Mouse (Mus musculus): ENCODE measurements around the gene 4833439L19Rik. TPM values are rescaled to one million over a fixed set of nuclear protein-coding genes. Genes with fewer than 3 reads are reported as not detected.
"Not testable (repeated sequence)": the region's sequence is repeated elsewhere in the genome, so short reads cannot be mapped to it uniquely, and the experiment has no call there.

4833439L19Rik gene
- 237 and 263 TPM in 2 replicates for polyA plus RNA-seq (2014; fragmentation: Nextera tagmentation; extraction: Ambion mirVana)

DNA sequence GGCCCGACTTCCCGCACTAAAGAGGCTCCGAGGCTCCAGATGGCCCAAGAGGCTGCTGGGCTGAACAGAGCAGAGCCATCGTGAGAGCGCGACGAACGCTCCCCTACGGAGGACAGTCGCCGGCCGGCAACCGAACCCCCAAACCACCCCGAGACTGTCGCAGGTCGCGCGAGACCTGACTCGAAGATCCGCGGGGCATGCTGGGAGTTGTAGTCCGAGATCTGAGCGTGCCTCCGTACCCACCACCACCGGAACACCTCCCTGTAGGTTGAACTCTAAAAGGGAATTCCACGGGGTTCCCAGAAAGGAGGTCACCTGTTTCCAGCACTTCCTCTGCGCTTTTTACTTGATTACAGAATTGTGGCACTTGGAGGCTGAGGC, at the start of gene 4833439L19Rik:
TSS of gene 4833439L19Rik (minus strand) at position 235 of the 381 bp plus-strand sequence.
- Histone ChIP-seq H3K27me3 (ENCODE audit: control insufficient read depth, insufficient read depth, low read length) (no peaks in the 10 kb centered on the region), H3K9me3 (ENCODE audit: control insufficient read depth, low read length) (no peaks in the 10 kb centered on the region), H3K4me3 (replicated peaks; ENCODE audit: low read length) (peak within 1 kb of the TSS; percentile 73), H3K36me3 (replicated peaks; ENCODE audit: control insufficient read depth, insufficient read depth) (peaks cover 31% of the 10 kb centered on the region), H3K27ac (peak within 1 kb of the TSS; percentile 89), H3K4me2 (replicated peaks) (peak within 1 kb of the TSS; percentile 84), H3K9ac (peak within 1 kb of the TSS; percentile 97), H3K4me1 (replicated peaks; ENCODE audit: control insufficient read depth, insufficient read depth, low read length) (peaks cover 8% of the 10 kb centered on the region)
- WGBS: 0% methylated on average over 27 of the region's 27 CpGs
- DNase-seq (ENCODE audit: low spot score) (peak; percentile 97), ATAC-seq (ENCODE audit: low FRiP score) (peak; percentile 96)

DNA sequence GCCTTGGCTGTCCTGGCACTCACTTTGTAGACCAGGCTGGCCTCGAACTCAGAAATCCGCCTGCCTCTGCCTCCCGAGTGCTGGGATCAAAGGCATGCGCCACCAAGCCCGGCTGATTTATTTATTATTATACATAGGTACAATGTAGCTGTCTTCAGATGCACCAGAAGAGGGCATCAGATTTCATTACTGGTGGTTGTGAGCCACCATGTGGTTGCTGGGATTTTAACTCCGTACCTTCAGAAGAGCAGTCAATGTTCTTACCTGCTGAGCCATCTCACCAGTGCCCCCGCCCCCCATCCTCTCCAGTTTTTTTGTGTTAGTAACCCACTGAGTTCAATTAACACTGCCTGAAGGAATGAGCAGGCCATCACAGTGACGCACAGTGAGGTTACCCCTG, 47.9 kb upstream of the 4833439L19Rik start:
- not testable (repeated sequence) for H3K36me3 ChIP-seq (replicated peaks; ENCODE audit: control insufficient read depth, insufficient read depth); H3K9ac ChIP-seq; H3K4me2 ChIP-seq (replicated peaks); ATAC-seq (ENCODE audit: low FRiP score); H3K9me3 ChIP-seq (ENCODE audit: control insufficient read depth, low read length); DNase-seq (ENCODE audit: low spot score); H3K27me3 ChIP-seq (ENCODE audit: control insufficient read depth, insufficient read depth, low read length); H3K27ac ChIP-seq; H3K4me3 ChIP-seq (replicated peaks; ENCODE audit: low read length)
- 81% methylated on average over 8 of the region's 8 CpGs for WGBS
- peaks cover 17% of the 10 kb centered on the region for H3K4me1 ChIP-seq (replicated peaks; ENCODE audit: control insufficient read depth, insufficient read depth, low read length)

DNA sequence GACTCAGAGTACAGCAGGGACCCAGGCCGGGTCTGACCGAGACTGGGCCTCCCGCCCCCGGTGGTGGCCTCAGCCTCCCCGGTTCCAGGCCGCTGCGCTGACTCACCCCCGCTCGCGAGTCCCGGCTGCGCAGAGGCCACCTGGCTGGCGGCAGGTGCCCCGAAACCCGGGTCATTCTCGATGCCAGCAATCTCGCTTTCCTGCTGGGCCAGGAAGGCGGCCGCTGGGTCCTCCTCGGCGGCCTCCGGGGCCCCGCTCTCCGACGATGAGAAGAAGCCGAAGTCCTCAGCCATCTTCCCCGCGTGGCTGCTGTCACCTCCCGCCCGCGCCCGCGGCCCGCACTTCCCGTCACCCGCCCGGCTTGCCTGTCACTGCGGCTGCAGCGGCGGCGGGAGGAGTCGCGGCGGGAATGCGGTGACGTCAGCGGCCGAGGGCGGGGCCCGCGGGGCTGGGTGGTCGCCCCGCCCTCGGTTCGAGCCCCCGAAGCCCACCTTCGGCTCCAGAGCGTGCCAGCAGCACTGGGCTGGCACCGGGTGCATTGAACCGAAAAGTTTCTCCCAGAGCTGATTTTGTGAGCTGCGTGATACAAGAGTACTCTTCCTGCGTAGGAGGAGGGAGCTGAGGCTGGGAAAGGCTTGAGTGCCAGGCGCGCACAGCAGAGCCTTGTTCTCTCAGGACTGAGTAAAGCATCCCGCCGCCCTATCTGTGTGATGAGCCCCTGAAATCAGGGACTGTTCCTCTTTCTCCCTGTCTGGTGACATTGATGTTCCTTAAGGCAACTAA, 45.9 kb upstream of the 4833439L19Rik start, which contains the start of gene Cltb:
TSS of gene Cltb (minus strand) at position 373 of the 783 bp plus-strand sequence.
- peak within 1 kb of the TSS; percentile 79 for H3K9ac ChIP-seq
- H3K4me3 ChIP-seq (replicated peaks; ENCODE audit: low read length): peak within 1 kb of the TSS; percentile 58
- ATAC-seq (ENCODE audit: low FRiP score) (peak; percentile 81), DNase-seq (ENCODE audit: low spot score) (peak; percentile 91)
- no peaks in the 10 kb centered on the region for H3K27me3 ChIP-seq (ENCODE audit: control insufficient read depth, insufficient read depth, low read length)
- H3K4me1 ChIP-seq (replicated peaks; ENCODE audit: control insufficient read depth, insufficient read depth, low read length): peaks cover 17% of the 10 kb centered on the region
- no peaks in the 10 kb centered on the region for H3K36me3 ChIP-seq (replicated peaks; ENCODE audit: control insufficient read depth, insufficient read depth)
- H3K4me2 ChIP-seq (replicated peaks): peak within 1 kb of the TSS; percentile 67
- under 1% methylated on average over 62 of the region's 66 CpGs for WGBS
- no peaks in the 10 kb centered on the region for H3K9me3 ChIP-seq (ENCODE audit: control insufficient read depth, low read length)
- peak within 1 kb of the TSS; percentile 78 for H3K27ac ChIP-seq

DNA sequence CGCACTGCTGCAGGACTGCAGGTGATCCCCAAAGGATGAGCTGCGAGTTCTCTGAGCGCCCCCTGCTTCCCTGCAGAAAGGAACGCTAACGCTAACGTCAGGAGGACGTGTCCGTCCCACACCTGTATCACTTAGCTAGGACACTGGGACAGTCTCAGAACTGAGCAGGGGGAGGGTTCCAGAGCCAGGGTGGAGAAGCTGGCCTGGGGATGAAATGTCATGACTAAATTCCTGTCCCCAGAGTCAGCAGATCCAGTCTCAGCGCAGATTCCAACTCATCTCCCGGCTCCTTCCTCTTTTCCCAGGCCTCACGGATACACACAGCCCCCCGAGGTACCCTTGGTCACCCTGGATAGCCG, 45.4 kb upstream of the 4833439L19Rik start:
- Histone ChIP-seq H3K9me3 (ENCODE audit: control insufficient read depth, low read length) (no peaks in the 10 kb centered on the region), H3K36me3 (replicated peaks; ENCODE audit: control insufficient read depth, insufficient read depth) (peaks cover 2% of the 10 kb centered on the region; the same call in 1 of the 2 replicates), H3K4me3 (replicated peaks; ENCODE audit: low read length) (peak overlapping the region; percentile 58), H3K9ac (peak overlapping the region; percentile 79), H3K27me3 (ENCODE audit: control insufficient read depth, insufficient read depth, low read length) (no peaks in the 10 kb centered on the region), H3K4me1 (replicated peaks; ENCODE audit: control insufficient read depth, insufficient read depth, low read length) (peaks cover 17% of the 10 kb centered on the region), H3K27ac (peak overlapping the region; percentile 78), H3K4me2 (replicated peaks) (peak overlapping the region; percentile 67)
- DNase-seq (ENCODE audit: low spot score) (no peak), ATAC-seq (ENCODE audit: low FRiP score) (peak; percentile 7; the same call in 1 of the 2 replicates)
- WGBS: 9% methylated on average over 13 of the region's 13 CpGs

DNA sequence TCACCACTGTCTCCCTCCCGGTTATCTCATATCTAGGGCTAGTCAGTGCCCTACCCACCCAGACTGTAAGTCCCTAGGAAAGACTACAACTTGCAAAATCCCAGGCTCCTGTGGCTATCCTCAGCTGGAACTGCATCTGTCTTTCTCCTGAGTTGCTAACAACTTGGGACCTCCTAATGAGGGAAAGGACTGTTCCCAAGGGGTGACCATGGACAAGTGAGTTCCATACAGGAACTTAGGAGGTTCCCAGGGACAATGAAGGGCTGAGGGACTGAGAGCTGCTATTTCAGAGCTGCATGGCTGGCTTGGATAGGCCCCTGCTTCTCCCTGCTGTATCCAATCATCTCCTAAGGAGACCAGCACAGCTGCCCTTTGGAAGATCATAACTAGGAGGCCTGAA, 44.1 kb upstream of the 4833439L19Rik start:
- peak overlapping the region; percentile 79 for H3K9ac ChIP-seq
- DNase-seq (ENCODE audit: low spot score): no peak
- no peak overlapping the region for H3K27ac ChIP-seq
- peaks cover 17% of the 10 kb centered on the region for H3K4me1 ChIP-seq (replicated peaks; ENCODE audit: control insufficient read depth, insufficient read depth, low read length)
- 24% methylated on average over 1 of the region's 1 CpGs for WGBS
- H3K4me3 ChIP-seq (replicated peaks; ENCODE audit: low read length): peak overlapping the region; percentile 17; the same call in 1 of the 2 replicates
- no peak for ATAC-seq (ENCODE audit: low FRiP score)
- peak overlapping the region; percentile 67 for H3K4me2 ChIP-seq (replicated peaks)
- no peaks in the 10 kb centered on the region for H3K9me3 ChIP-seq (ENCODE audit: control insufficient read depth, low read length)
- peaks cover 7% of the 10 kb centered on the region; the same call in 1 of the 2 replicates for H3K36me3 ChIP-seq (replicated peaks; ENCODE audit: control insufficient read depth, insufficient read depth)
- H3K27me3 ChIP-seq (ENCODE audit: control insufficient read depth, insufficient read depth, low read length): no peaks in the 10 kb centered on the region

DNA sequence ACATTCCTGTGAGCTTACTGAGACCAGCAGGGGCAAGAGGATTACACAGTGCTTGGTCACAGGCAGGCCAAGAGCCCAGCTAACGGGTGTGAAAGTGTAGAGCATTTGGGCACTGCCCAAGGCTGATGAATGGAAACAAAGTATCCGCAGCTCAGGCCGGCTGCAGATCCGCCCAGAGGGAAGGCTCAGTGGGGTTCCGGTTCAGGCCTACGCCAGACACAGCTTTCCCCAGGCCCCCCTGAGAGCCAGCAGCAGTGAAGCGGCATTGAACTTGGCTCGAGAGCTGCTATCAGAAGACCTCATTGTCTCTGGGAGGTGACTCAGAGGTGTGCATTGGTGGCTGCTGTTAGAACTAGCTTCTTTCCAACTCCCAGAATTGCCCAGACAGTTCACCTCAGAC, 43.4 kb upstream of the 4833439L19Rik start:
- H3K27me3 ChIP-seq (ENCODE audit: control insufficient read depth, insufficient read depth, low read length): no peaks in the 10 kb centered on the region
- WGBS: 10% methylated on average over 8 of the region's 8 CpGs
- H3K4me1 ChIP-seq (replicated peaks; ENCODE audit: control insufficient read depth, insufficient read depth, low read length): peaks cover 17% of the 10 kb centered on the region
- H3K27ac ChIP-seq: 0 out of 2 replicates have a peak overlapping the region, but pooled peaks have one; percentile 20
- H3K4me3 ChIP-seq (replicated peaks; ENCODE audit: low read length): peak overlapping the region; percentile 17; the same call in 1 of the 2 replicates
- peaks cover 11% of the 10 kb centered on the region; the same call in 1 of the 2 replicates for H3K36me3 ChIP-seq (replicated peaks; ENCODE audit: control insufficient read depth, insufficient read depth)
- H3K4me2 ChIP-seq (replicated peaks): peak overlapping the region; percentile 67
- H3K9ac ChIP-seq: peak overlapping the region; percentile 79
- ATAC-seq (ENCODE audit: low FRiP score): peak; percentile 21; the same call in 1 of the 2 replicates
- DNase-seq (ENCODE audit: low spot score): no peak
- H3K9me3 ChIP-seq (ENCODE audit: control insufficient read depth, low read length): no peaks in the 10 kb centered on the region

DNA sequence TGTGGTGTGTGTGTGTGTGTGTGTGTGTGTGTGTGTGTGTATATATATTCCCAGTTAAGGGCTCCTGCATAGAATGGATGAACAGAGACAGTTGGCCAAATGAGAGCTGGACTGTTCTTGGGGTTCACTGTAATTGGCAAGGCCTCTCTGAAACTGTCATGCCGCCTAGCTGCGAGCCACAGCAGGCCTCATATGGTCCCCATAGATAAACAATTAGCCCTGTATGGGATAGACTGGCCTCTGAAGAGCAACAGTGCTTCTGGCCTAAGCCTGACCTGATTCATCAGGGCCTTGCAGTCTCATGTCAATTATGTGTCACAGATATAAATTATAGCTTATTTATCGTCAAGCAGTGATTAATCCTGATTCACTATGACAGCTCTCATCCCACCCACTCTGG, 42.8 kb upstream of the 4833439L19Rik start:
- ATAC-seq (ENCODE audit: low FRiP score) (no peak), DNase-seq (ENCODE audit: low spot score) (no peak)
- H3K9ac ChIP-seq: no peak overlapping the region
- no peak overlapping the region for H3K4me3 ChIP-seq (replicated peaks; ENCODE audit: low read length)
- WGBS: 66% methylated on average over 3 of the region's 3 CpGs
- H3K27me3 ChIP-seq (ENCODE audit: control insufficient read depth, insufficient read depth, low read length): no peaks in the 10 kb centered on the region
- H3K4me1 ChIP-seq (replicated peaks; ENCODE audit: control insufficient read depth, insufficient read depth, low read length): peaks cover 17% of the 10 kb centered on the region
- H3K4me2 ChIP-seq (replicated peaks): peak overlapping the region; percentile 67; the same call in 1 of the 2 replicates
- H3K9me3 ChIP-seq (ENCODE audit: control insufficient read depth, low read length): no peaks in the 10 kb centered on the region
- no peak overlapping the region for H3K27ac ChIP-seq
- H3K36me3 ChIP-seq (replicated peaks; ENCODE audit: control insufficient read depth, insufficient read depth): peaks cover 11% of the 10 kb centered on the region

DNA sequence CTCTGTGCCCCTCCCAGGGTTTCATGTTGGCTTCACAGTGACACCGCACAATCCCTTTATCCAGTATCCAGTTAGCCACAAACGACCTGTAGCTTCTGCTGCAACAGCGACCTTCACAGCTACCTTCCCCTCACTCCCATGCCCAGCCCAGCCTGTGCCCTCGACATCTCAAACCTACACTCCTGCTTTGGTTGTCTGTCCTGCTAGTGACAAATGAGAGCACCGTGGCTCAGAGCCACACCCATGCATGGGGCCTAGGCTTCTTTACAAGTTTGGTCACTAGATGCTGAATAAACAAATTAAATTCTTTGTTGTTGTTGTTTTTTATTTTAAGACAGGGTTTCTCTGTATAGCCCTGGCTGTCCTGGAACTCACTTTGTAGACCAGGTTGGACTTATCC, 42.0 kb upstream of the 4833439L19Rik start:
- Histone ChIP-seq H3K4me1 (replicated peaks; ENCODE audit: control insufficient read depth, insufficient read depth, low read length) (peaks cover 17% of the 10 kb centered on the region), H3K4me3 (replicated peaks; ENCODE audit: low read length) (no peak overlapping the region), H3K9ac (no peak overlapping the region), H3K27me3 (ENCODE audit: control insufficient read depth, insufficient read depth, low read length) (no peaks in the 10 kb centered on the region), H3K27ac (no peak overlapping the region), H3K9me3 (ENCODE audit: control insufficient read depth, low read length) (no peaks in the 10 kb centered on the region), H3K36me3 (replicated peaks; ENCODE audit: control insufficient read depth, insufficient read depth) (peaks cover 11% of the 10 kb centered on the region), H3K4me2 (replicated peaks) (no peak overlapping the region)
- DNase-seq (ENCODE audit: low spot score) (no peak), ATAC-seq (ENCODE audit: low FRiP score) (no peak)
- 81% methylated on average over 5 of the region's 5 CpGs for WGBS

DNA sequence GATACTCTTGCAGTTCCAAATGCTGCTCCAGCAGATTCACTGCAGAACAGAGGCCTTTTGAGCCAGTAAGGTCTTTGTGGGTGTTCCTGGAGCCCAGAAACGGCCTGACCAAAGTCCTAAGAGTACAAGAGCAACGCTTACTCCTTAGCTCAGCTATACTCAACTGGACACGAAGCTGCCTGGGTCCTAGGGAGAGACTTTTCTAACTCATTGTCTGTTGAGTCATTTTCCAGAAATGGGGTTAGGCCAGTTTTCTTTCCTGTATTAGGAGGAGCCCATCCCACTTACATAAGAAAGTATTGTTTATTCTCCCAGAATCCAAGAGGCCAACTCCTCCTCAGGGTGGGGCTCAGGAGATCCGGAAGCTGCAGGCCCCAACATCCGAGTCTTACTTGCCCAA, 40.2 kb upstream of the 4833439L19Rik start:
- 84% methylated on average over 5 of the region's 5 CpGs for WGBS
- ATAC-seq (ENCODE audit: low FRiP score) (no peak), DNase-seq (ENCODE audit: low spot score) (no peak)
- H3K27me3 ChIP-seq (ENCODE audit: control insufficient read depth, insufficient read depth, low read length): no peaks in the 10 kb centered on the region
- peaks cover 17% of the 10 kb centered on the region for H3K4me1 ChIP-seq (replicated peaks; ENCODE audit: control insufficient read depth, insufficient read depth, low read length)
- H3K4me3 ChIP-seq (replicated peaks; ENCODE audit: low read length): no peak overlapping the region
- H3K9me3 ChIP-seq (ENCODE audit: control insufficient read depth, low read length): no peaks in the 10 kb centered on the region
- H3K9ac ChIP-seq: no peak overlapping the region
- H3K36me3 ChIP-seq (replicated peaks; ENCODE audit: control insufficient read depth, insufficient read depth): peaks cover 11% of the 10 kb centered on the region
- H3K27ac ChIP-seq: no peak overlapping the region
- no peak overlapping the region for H3K4me2 ChIP-seq (replicated peaks)
